Mouse (Mus musculus) lung, embryonic 16.5 days (tissue): ENCODE measurements at regions not wholly inside any gene's neighbourhood (a gene's known extent, or its start where the extent isn't known, plus 50 kb on each side); places are given as distances from the start of the nearest gene placed in this dataset.

Experiments used
- ATAC-seq: fragments of 200-750 bp; cut with Nextera tagmentation; 2 replicates; pipeline ENCODE4 v1.8.0; 2017; ENCODE audit warnings: low read depth, mild to moderate bottlenecking, moderate library complexity
- H3K27ac ChIP-seq: fragments of 300-500 bp; sonication (generic); 2 replicates; pipeline ENCODE4 v1.5.1; 2014; ENCODE audit warnings: mild to moderate bottlenecking, control low read depth, low read length
- H3K27me3 ChIP-seq: fragments of 300-500 bp; sonication (generic); 2 replicates; pipeline ENCODE4 v1.6.1; 2014; ENCODE audit warnings: low read depth, low read length, mixed read lengths; ENCODE audit not compliant: control insufficient read depth, insufficient read depth
- H3K36me3 ChIP-seq: fragments of 300-500 bp; sonication (generic); 2 replicates; pipeline ENCODE4 v1.6.1; 2014; ENCODE audit warnings: low read length; ENCODE audit not compliant: control insufficient read depth, insufficient read depth
- H3K4me1 ChIP-seq: fragments of 300-500 bp; sonication (generic); replicated peaks from 2 replicates; pipeline ENCODE4 v1.6.1; 2014; ENCODE audit warnings: low read length, mixed read lengths; ENCODE audit not compliant: control insufficient read depth, insufficient read depth
- H3K4me2 ChIP-seq: fragments of 300-500 bp; sonication (generic); 2 replicates; pipeline ENCODE4 v1.6.1; 2014; ENCODE audit warnings: low read depth, low read length, control low read depth
- H3K4me3 ChIP-seq: fragments of 300-500 bp; sonication (generic); 2 replicates; pipeline ENCODE4 v1.5.1; 2014; ENCODE audit warnings: mild to moderate bottlenecking, low read length, control low read depth
- H3K9ac ChIP-seq: fragments of 300-500 bp; sonication (generic); 2 replicates; pipeline ENCODE4 v1.6.1; 2014; ENCODE audit warnings: low read length, control low read depth
- H3K9me3 ChIP-seq: fragments of 300-500 bp; sonication (generic); 2 replicates; pipeline ENCODE4 v1.6.1; 2016; ENCODE audit warnings: low read length; ENCODE audit not compliant: control insufficient read depth
- WGBS: fragments of 180-500 bp; shearing (Covaris S2); extraction: QIAGEN DNeasy Blood & Tissue Kit; methylation state at CpG from one replicate; pipeline ENCODE4 v1.1.7; 2014; 5-methylcytosine and 5-hydroxymethylcytosine counted together

DNA sequence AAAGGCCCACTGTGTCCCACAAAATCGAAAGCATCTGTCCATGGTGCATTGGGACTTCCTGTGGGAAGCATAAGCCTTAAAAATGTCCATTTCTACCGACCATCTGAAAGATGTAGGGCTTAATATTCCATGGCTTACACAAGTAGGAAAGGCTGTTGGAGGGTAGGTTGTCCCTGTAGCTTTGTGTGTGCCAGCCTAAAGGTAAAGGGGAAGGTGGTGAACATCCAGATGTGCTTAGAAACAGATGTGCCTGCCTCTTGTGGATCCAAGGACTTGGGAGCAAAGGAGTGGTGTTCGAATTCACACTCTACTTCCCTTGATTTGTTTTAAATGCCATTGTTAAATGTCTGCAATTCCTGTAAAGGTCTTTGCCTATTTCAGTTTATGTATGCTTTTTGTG lies 265.9 kb upstream of the Lyplal1 start:
- Histone ChIP-seq H3K9me3 (peaks cover 5% of the 10 kb centered on the region; the same call in 1 of the 2 replicates), H3K9ac (no peak overlapping the region), H3K4me3 (no peak overlapping the region), H3K4me2 (no peak overlapping the region), H3K27me3 (no peaks in the 10 kb centered on the region), H3K4me1 (no peaks in the 10 kb centered on the region), H3K36me3 (no peaks in the 10 kb centered on the region), H3K27ac (no peak overlapping the region)
- WGBS = 83% methylated on average over 3 of the region's 3 CpGs
- no peak for ATAC-seq

DNA sequence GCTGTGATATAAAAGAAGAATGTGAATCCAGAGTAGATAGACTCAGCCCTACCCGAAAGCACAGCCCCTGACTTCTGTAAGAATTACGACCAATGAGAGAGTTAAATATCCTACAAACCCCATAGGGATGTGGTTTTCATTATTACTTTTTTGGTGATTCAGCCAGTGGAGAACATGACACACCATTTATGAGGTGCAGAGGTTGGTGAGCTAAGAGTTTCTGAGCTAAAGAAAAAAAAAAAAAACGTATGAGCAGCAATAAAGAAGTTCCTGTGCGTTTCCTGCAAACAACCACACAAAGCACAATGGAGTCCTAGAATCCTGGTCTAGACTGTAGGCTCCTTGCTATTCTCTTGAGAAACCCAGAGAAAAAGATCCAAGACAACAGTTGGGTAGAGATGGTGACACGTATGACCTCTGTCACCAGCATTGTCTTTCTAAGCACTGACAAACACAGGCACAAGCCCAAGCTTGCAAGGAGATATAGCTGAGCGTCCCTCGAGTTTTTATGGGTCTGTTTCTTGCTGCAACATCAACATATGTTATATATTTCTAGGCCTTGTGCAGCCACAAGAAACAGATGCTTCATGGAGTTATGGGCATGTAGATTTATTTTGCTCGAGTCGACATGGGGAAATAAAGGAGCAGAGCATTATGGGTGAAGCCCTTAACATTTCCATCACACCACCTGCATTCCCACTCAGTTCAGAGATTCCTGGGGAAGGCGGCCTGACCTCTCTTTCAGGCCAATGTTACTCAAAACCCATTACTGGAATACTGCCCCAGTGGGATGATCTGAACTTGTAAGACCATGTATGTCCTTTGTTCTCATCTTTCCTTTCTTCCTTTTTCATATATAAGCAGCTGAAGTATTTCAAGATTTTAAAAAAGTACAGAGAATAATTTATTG lies 263.1 kb upstream of the Lyplal1 start:
- H3K4me2 ChIP-seq = no peak overlapping the region
- H3K36me3 ChIP-seq = no peaks in the 10 kb centered on the region
- ATAC-seq = no peak
- H3K27me3 ChIP-seq = no peaks in the 10 kb centered on the region
- H3K4me1 ChIP-seq = no peaks in the 10 kb centered on the region; the same call in 1 of the 2 replicates
- H3K27ac ChIP-seq = no peak overlapping the region
- H3K4me3 ChIP-seq = no peak overlapping the region
- H3K9me3 ChIP-seq = peaks cover 5% of the 10 kb centered on the region; the same call in 1 of the 2 replicates
- 87% methylated on average over 10 of the region's 10 CpGs for WGBS
- no peak overlapping the region for H3K9ac ChIP-seq

DNA sequence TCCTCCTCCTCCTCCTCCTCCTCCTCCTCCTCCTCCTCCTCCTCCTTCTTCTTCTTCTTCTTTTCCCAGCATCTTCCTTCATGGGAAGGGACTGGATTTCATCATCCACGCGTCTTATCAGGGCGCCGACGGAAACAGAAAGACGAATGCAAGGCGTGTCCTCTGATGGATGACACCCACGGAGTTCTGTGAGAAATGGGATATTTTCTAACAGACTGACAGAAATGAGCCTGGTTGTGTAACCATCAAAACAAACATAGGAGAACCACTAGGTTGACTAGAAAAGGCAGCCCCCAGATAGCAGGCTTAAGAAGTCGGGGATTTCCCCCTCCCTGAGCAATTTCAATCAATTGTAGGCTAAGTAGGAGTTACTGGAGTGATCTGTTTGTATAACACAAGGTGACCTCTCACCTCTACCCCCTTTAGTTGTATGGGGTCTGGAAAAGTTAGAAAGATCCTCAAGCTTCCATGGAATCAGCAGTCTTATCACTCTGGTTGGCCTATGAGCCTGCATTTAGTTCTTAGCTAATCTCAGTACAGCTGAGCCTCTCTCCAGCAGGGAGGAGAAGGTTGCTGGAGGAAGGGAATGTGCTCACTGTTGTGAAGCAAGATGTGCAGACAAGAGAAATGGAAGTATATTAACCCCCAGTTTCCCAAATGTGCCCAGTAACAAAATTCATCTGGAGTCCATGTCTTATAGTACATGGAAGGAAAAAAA lies 260.0 kb upstream of the Lyplal1 start:
- H3K9me3 ChIP-seq = peaks cover 5% of the 10 kb centered on the region; the same call in 1 of the 2 replicates
- peaks cover 6% of the 10 kb centered on the region; the same call in 1 of the 2 replicates for H3K4me1 ChIP-seq
- no peak overlapping the region for H3K27ac ChIP-seq
- H3K9ac ChIP-seq = no peak overlapping the region
- no peaks in the 10 kb centered on the region for H3K36me3 ChIP-seq
- peak; percentile 76; the same call in 1 of the 2 replicates for ATAC-seq
- H3K27me3 ChIP-seq = no peaks in the 10 kb centered on the region
- no peak overlapping the region for H3K4me2 ChIP-seq
- WGBS = 53% methylated on average over 9 of the region's 9 CpGs
- H3K4me3 ChIP-seq = no peak overlapping the region

GRCm38 (mm10) chr1:186374009-186374649 lies 257.0 kb upstream of the Lyplal1 start:
- H3K9ac ChIP-seq = no peak overlapping the region
- no peak overlapping the region for H3K27ac ChIP-seq
- no peak overlapping the region for H3K4me3 ChIP-seq
- H3K4me1 ChIP-seq = peaks cover 6% of the 10 kb centered on the region; the same call in 1 of the 2 replicates
- 36% methylated on average over 9 of the region's 9 CpGs for WGBS
- peaks cover 8% of the 10 kb centered on the region for H3K9me3 ChIP-seq
- no peak overlapping the region for H3K4me2 ChIP-seq
- no peaks in the 10 kb centered on the region for H3K36me3 ChIP-seq
- ATAC-seq = no peak
- H3K27me3 ChIP-seq = no peaks in the 10 kb centered on the region

DNA sequence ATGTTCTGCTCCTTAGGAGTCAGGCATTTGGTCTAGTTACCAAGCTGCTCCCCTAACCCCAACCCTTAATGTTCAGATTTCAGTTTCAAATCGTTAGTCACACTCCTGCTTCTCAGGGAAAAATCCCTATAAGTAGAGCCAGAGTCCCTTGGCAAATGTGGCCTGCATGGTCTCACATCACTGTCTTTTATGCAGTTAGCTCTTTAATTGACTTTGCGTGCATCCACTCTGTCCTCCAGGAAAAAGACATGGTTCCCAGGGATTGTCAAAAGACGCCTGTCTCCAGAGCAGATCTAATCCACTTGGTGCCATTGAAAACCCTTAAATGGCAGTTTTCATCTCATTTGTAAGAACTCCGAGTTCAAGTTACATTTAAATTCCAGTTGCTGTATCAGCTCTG lies 256.3 kb upstream of the Lyplal1 start:
- 42% methylated on average over 4 of the region's 4 CpGs for WGBS
- no peak overlapping the region for H3K4me2 ChIP-seq
- peaks cover 5% of the 10 kb centered on the region for H3K9me3 ChIP-seq
- no peaks in the 10 kb centered on the region for H3K27me3 ChIP-seq
- no peak for ATAC-seq
- no peaks in the 10 kb centered on the region for H3K36me3 ChIP-seq
- no peak overlapping the region for H3K4me3 ChIP-seq
- H3K9ac ChIP-seq = no peak overlapping the region
- peaks cover 6% of the 10 kb centered on the region; the same call in 1 of the 2 replicates for H3K4me1 ChIP-seq
- no peak overlapping the region for H3K27ac ChIP-seq

- no peak overlapping the region for H3K27ac ChIP-seq
- H3K9me3 ChIP-seq = peaks cover 3% of the 10 kb centered on the region
- no peak overlapping the region for H3K9ac ChIP-seq
- no peaks in the 10 kb centered on the region for H3K36me3 ChIP-seq
- H3K4me1 ChIP-seq = peaks cover 6% of the 10 kb centered on the region; the same call in 1 of the 2 replicates
- H3K4me2 ChIP-seq = no peak overlapping the region
- no peaks in the 10 kb centered on the region for H3K27me3 ChIP-seq
- WGBS = 90% methylated on average over 2 of the region's 2 CpGs
- ATAC-seq = no peak
- H3K4me3 ChIP-seq = no peak overlapping the region
Observed at GRCm38 (mm10) chr1:186372770-186373353, 255.8 kb upstream of the Lyplal1 start.

DNA sequence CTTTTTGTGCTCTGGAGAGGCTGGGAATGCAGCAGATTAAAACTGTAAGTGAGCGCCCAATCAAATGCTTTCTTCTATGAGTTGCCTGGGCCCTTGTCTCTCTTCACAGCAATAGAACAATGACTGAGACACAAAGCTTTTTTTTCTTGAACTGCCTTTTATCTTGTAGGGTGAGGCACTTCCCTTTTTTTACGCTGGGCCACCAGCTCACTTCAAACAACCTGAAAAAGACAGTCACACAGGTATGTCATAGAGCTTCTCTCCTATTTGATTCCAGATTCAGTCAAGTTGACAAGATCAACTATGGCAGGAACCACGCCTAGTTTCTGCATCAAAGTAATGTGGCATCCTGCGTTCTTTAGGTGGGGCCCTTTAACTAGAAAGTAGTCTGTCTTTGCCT lies 246.2 kb upstream of the Lyplal1 start:
- H3K9ac ChIP-seq = no peak overlapping the region
- H3K9me3 ChIP-seq = no peaks in the 10 kb centered on the region
- H3K4me3 ChIP-seq = no peak overlapping the region
- no peak for ATAC-seq
- H3K4me2 ChIP-seq = no peak overlapping the region
- H3K4me1 ChIP-seq = 0 out of 2 replicates have a peak, but pooled peaks cover under 1% of the 10 kb centered on the region
- WGBS = 72% methylated on average over 4 of the region's 4 CpGs
- H3K27me3 ChIP-seq = no peaks in the 10 kb centered on the region
- no peak overlapping the region for H3K27ac ChIP-seq
- H3K36me3 ChIP-seq = no peaks in the 10 kb centered on the region

- Histone ChIP-seq H3K27me3 (no peaks in the 10 kb centered on the region), H3K4me1 (0 out of 2 replicates have a peak, but pooled peaks cover 2% of the 10 kb centered on the region), H3K9ac (0 out of 2 replicates have a peak overlapping the region, but pooled peaks have one; percentile 1), H3K4me2 (no peak overlapping the region), H3K9me3 (no peaks in the 10 kb centered on the region), H3K36me3 (no peaks in the 10 kb centered on the region), H3K27ac (no peak overlapping the region), H3K4me3 (no peak overlapping the region)
- ATAC-seq = no peak
- 23% methylated on average over 15 of the region's 15 CpGs for WGBS
Observed at GRCm38 (mm10) chr1:186358011-186358670, 241.0 kb upstream of the Lyplal1 start.
